Mouse (Mus musculus): Measurements from ENCODE around the gene Zfp42.
A peak's percentile ranks its signal among the peaks of the same experiment; 100 is the strongest.

Zfp42 gene

DNA sequence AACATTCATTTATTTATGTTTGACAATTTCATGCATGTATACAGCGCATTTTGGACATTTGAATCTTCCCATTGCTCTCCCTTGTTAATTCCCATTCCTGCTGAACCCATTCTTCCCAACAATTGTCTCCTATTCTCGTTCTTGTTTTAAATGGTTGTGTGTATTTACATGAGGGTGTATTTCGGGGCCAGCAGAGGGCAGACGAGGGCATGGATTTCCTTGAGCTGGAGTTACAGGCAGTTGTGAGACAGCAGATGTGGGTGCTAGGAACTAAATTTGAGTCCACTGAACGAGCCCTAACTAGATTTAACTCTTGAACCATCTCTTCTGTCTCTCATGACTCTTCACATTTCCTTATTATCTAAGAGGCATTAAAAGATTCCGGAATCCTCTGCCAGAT, 55.1 kb downstream of the Zfp42 start:
- DNase-seq (ENCODE audit: low read depth): peak; percentile 5

- DNase-seq (ENCODE audit: low read depth): no peak
These were observed 58.1 kb downstream of the Zfp42 start for GRCm38 (mm10) chr8:43248707-43249106.
